Comparison of ENCODE assay signal across 9 mouse cellular contexts in genomic region chr8:47461650-47462049, GRCm38 (mm10). TPM values are rescaled to one million over a fixed set of nuclear protein-coding genes. Genes with fewer than 3 reads are reported as not detected.
DNase-seq lines count a peak whose midpoint lies in the region; ATAC-seq lines count a peak whose summit lies in the region.
"Had no signal": no experiment of that assay in that cellular context is flagged by ENCODE, and none has a peak within 500 bp of the region (broad histone marks: within the 10 kb centered on the region; RNA-seq: fewer than 3 reads in every experiment).

No protein-coding gene starts in this region.

- no peaks in the 10 kb centered on the region for H3K27me3 ChIP-seq in megakaryocyte, embryonic 14.5 days (replicated peaks)
- no peaks in the 10 kb centered on the region for H3K27me3 ChIP-seq in hindbrain, embryonic 12.5 days
- no peaks in the 10 kb centered on the region for H3K27me3 ChIP-seq in hindbrain, embryonic 10.5 days (ENCODE audit: insufficient read depth, poor library complexity, severe bottlenecking)

- WGBS in hindbrain, embryonic 12.5 days, result 86% methylated on average over 10 of the region's 10 CpGs
- 89% methylated on average over 10 of the region's 10 CpGs for WGBS in hindbrain, embryonic 10.5 days

- no peaks in the 10 kb centered on the region for H3K4me1 ChIP-seq in megakaryocyte, embryonic 14.5 days
- H3K4me1 ChIP-seq in hindbrain, embryonic 12.5 days, result no peaks in the 10 kb centered on the region
- no peaks in the 10 kb centered on the region for H3K4me1 ChIP-seq in hindbrain, embryonic 10.5 days (replicated peaks)

- H3K36me3 ChIP-seq in megakaryocyte, embryonic 14.5 days (replicated peaks; ENCODE audit: low read length), result no peaks in the 10 kb centered on the region
- H3K36me3 ChIP-seq in hindbrain, embryonic 12.5 days, result no peaks in the 10 kb centered on the region
- H3K36me3 ChIP-seq in hindbrain, embryonic 10.5 days, result no peaks in the 10 kb centered on the region

- H3K4me3 ChIP-seq in megakaryocyte, embryonic 14.5 days (replicated peaks), result peak overlapping the region; percentile 34
- no peak overlapping the region for H3K4me3 ChIP-seq in hindbrain, embryonic 12.5 days
- no peak overlapping the region for H3K4me3 ChIP-seq in hindbrain, embryonic 10.5 days

- ATAC-seq in megakaryocyte, adult 5-6 weeks (ENCODE audit: poor library complexity, severe bottlenecking), result no peak
- no peak for ATAC-seq in hindbrain, embryonic 12.5 days (ENCODE audit: low FRiP score)

- H3K9me3 ChIP-seq in megakaryocyte, embryonic 14.5 days, result peaks cover 22% of the 10 kb centered on the region
- peaks cover 11% of the 10 kb centered on the region for H3K9me3 ChIP-seq in hindbrain, embryonic 12.5 days (replicated peaks)
- peaks cover 19% of the 10 kb centered on the region for H3K9me3 ChIP-seq in hindbrain, embryonic 10.5 days

- H3K9ac ChIP-seq in hindbrain, embryonic 12.5 days, result no peak overlapping the region

- peak; percentile 24 to 41 for DNase-seq in adrenal gland, adult (ENCODE audit: inconsistent age in 2 of 2, low spot score in 1 of 2)
- DNase-seq in adrenal gland, postnatal 4 days (ENCODE audit: low spot score in 2 of 2), result no peak
- DNase-seq in left cerebral cortex, adult 18-20 months (ENCODE audit: low spot score in 2 of 2), result peak; percentile 6 to 27
- no peak for DNase-seq in cerebellum, postnatal 14 days
- DNase-seq in hindbrain, embryonic 10.5 days (ENCODE audit: low spot score), result no peak
- DNase-seq: gastrocnemius, postnatal 36 days had no signal

- H3K27ac ChIP-seq in hindbrain, embryonic 12.5 days, result no peak overlapping the region
- no peak overlapping the region for H3K27ac ChIP-seq in hindbrain, embryonic 10.5 days

- no peak overlapping the region for H3K4me2 ChIP-seq in hindbrain, embryonic 12.5 days (replicated peaks)

RNA-seq across cellular contexts. Expression of gene Stox2, which starts 15.5 kb away (rescaled TPM):
- 10 to 100 TPM; 20.3 to 23.1 TPM for total RNA-seq in adrenal gland, postnatal 4 days (2021)
- not detected in 2 replicates for polyA plus RNA-seq in megakaryocyte, embryonic 14.5 days (2012; ENCODE audit: insufficient read depth, low replicate concordance)
- 0.16 and 0.18 TPM in 2 replicates for total RNA-seq in megakaryocyte, adult 5-6 weeks (2015)
- 0.48 and 0.49 TPM in 2 replicates for total RNA-seq in megakaryocyte, adult 5-6 weeks (2017)
- 10 to 100 TPM; 77.8 to 80.3 TPM for total RNA-seq in left cerebral cortex, adult 18-20 months (2021)
- polyA plus RNA-seq in hindbrain, embryonic 12.5 days (2016; fragmentation: Nextera tagmentation; extraction: Ambion mirVana), result 40.2 and 41.2 TPM in 2 replicates
- 18.4 and 23.2 TPM in 2 replicates for polyA plus RNA-seq in hindbrain, embryonic 10.5 days (2016; fragmentation: Nextera tagmentation; extraction: Ambion mirVana)

Comparison
In these comparisons a context has a peak if more than half of its experiments do, and no peak if none do; other contexts are left out.
1. DNase-seq: peak in adrenal gland, adult (2 of 2) and left cerebral cortex, adult 18-20 months (2 of 2); none in adrenal gland, postnatal 4 days (0 of 2), cerebellum, postnatal 14 days (0 of 2) and hindbrain, embryonic 10.5 days (single experiment).
2. RNA of gene Stox2, which starts 15.5 kb away (total RNA-seq): 77.8 to 80.3 TPM in left cerebral cortex, adult 18-20 months and 20.3 to 23.1 TPM in adrenal gland, postnatal 4 days; 0.16 to 0.49 TPM in megakaryocyte, adult 5-6 weeks; every median in the first group is over 10 times any median in the second.